Mouse (Mus musculus) liver, embryonic 16.5 days (tissue): ENCODE measurements around the gene Cntnap2. TPM values are rescaled to one million over a fixed set of nuclear protein-coding genes. Genes with fewer than 3 reads are reported as not detected.

ENCODE experiments used
- ATAC-seq: fragments of 200-750 bp; cut with Nextera tagmentation; 2 replicates; pipeline ENCODE4 v1.8.0; 2017; ENCODE audit warnings: low read depth, mild to moderate bottlenecking, moderate number of reproducible peaks, moderate library complexity
- H3K27ac ChIP-seq: fragments of 300-500 bp; sonication (generic); 2 replicates; pipeline ENCODE4 v1.5.1; 2014; ENCODE audit warnings: mild to moderate bottlenecking, low read length
- H3K27me3 ChIP-seq: fragments of 300-500 bp; sonication (generic); 2 replicates; pipeline ENCODE4 v1.6.1; 2014; ENCODE audit warnings: low read depth, low read length, mixed read lengths; ENCODE audit not compliant: control insufficient read depth, insufficient read depth
- H3K36me3 ChIP-seq: fragments of 300-500 bp; sonication (generic); 2 replicates; pipeline ENCODE4 v1.6.1; 2014; ENCODE audit warnings: mild to moderate bottlenecking; ENCODE audit not compliant: control insufficient read depth, insufficient read depth
- H3K4me1 ChIP-seq: fragments of 300-500 bp; sonication (generic); 2 replicates; pipeline ENCODE4 v1.6.1; 2014; ENCODE audit warnings: low read depth, low read length, mixed read lengths; ENCODE audit not compliant: control insufficient read depth
- H3K4me2 ChIP-seq: fragments of 300-500 bp; sonication (generic); 2 replicates; pipeline ENCODE4 v1.6.1; 2014; ENCODE audit warnings: low read depth, low read length, mixed read lengths
- H3K4me3 ChIP-seq: fragments of 300-500 bp; sonication (generic); 2 replicates; pipeline ENCODE4 v1.5.1; 2014; ENCODE audit warnings: low read depth, mild to moderate bottlenecking, low read length
- H3K9ac ChIP-seq: fragments of 300-500 bp; sonication (generic); 2 replicates; pipeline ENCODE4 v1.6.1; 2014; ENCODE audit warnings: low read depth, low read length
- H3K9me3 ChIP-seq: fragments of 300-500 bp; sonication (generic); replicated peaks from 2 replicates; pipeline ENCODE4 v1.6.1; 2016; ENCODE audit warnings: low read length; ENCODE audit not compliant: control insufficient read depth
- WGBS: fragments of 180-500 bp; shearing (Covaris S2); extraction: QIAGEN DNeasy Blood & Tissue Kit; methylation state at CpG from one replicate; pipeline ENCODE4 v1.1.7; 2014; ENCODE audit not compliant: insufficient replicate concordance; 5-methylcytosine and 5-hydroxymethylcytosine counted together
- polyA plus RNA-seq: library from polyadenylated mRNA; unstranded; fragments of >200 nt; fragmentation: Nextera tagmentation; extraction: Ambion mirVana; gene quantifications from 2 replicates; pipeline ENCODE4 v1.2.1, GENCODE M21; 2015

Cntnap2 gene
- polyA plus RNA-seq, 1 experiment from 2014 or later, result 0.19 TPM

DNA sequence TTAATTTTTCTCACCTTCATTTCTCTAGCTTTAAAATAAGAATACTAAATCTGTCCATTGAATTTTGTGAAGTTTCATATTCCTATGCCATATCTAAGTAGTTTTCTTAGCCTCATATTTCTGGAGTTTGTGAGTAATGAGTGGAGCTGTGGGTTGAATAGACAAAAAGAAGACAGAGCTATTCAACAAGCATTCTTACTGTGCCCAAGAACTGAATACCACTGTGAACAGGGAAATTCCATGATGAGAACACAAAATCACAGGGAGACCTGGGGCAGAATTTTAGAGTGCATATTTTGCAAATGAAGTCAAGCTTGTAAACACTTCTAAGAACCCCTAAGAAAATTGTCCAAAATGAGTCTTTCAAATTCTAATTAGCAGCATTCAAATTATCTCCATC is 1715.4 kb downstream of the Cntnap2 start:
- H3K9me3 ChIP-seq, result no peaks in the 10 kb centered on the region
- ATAC-seq, result no peak
- no peak overlapping the region for H3K4me2 ChIP-seq
- no peak overlapping the region for H3K27ac ChIP-seq
- no peaks in the 10 kb centered on the region for H3K27me3 ChIP-seq
- no peaks in the 10 kb centered on the region for H3K4me1 ChIP-seq
- H3K36me3 ChIP-seq, result no peaks in the 10 kb centered on the region
- H3K4me3 ChIP-seq, result no peak overlapping the region
- H3K9ac ChIP-seq, result no peak overlapping the region

DNA sequence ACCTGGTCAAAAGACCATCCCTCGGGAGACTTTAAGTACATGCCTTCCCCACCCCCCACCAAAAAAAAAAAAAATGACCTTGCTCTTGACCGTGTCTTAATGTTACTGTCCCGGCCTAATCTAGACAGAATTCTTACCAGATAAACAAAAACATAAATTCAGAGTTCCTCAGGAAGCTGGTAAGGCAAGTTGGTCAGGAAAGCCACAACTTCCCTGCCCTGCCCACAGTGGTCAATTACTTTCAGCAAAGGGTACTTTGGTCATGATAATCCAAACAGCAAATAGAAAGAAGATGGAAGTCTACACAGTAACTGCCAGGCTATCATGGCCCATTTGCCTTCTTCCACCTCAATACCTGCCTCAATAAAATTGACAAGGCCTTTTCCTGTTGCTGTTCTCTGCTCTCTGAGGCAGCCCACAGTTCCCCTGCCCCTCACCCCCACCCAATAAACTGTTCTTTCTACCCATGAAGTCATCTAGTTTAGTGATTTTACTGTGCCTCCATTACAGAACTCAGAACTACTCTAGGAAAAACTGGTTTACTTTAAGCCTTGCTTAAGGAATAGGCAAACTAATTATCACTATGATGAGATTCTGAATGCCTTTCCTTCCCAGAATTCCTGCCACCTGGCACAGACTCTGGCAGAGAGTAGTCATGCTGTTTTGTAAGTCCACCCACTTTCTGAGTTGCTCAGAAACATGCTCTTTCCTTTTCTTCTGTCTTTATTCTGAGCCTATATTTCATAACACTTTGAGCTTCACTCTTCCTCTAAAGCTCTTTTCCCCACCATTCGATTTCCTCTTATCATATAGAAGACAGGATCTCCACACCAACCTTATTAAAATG is 1743.3 kb downstream of the Cntnap2 start:
- Histone ChIP-seq H3K4me1 (no peaks in the 10 kb centered on the region), H3K4me3 (no peak overlapping the region), H3K4me2 (no peak overlapping the region), H3K9ac (no peak overlapping the region), H3K9me3 (no peaks in the 10 kb centered on the region), H3K36me3 (no peaks in the 10 kb centered on the region), H3K27me3 (no peaks in the 10 kb centered on the region), H3K27ac (no peak overlapping the region)
- 29% methylated on average over 4 of the region's 4 CpGs for WGBS
- no peak for ATAC-seq

DNA sequence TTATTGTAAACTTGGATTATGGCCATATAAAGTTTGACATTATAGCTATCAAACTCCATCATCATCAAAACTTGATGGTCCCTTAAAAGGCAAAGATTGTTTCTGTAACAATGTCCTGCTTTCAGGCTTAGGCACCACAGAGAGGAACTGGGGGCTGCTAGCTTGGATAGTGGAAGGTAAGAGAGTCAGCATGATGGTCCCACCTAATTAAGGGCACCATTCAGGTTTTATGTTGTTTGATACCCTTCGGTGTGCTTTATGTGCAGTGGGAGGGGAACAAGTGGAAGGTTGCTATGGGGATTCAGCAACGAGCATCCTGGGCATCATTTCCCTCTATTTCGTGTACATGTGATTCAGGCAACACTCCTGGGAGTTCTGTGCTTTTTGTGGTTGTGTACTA is 1797.5 kb downstream of the Cntnap2 start:
- ATAC-seq, result no peak
- H3K27ac ChIP-seq, result no peak overlapping the region
- no peak overlapping the region for H3K4me2 ChIP-seq
- H3K4me3 ChIP-seq, result no peak overlapping the region
- WGBS, result 49% methylated on average over 3 of the region's 3 CpGs
- H3K9ac ChIP-seq, result no peak overlapping the region
- H3K27me3 ChIP-seq, result no peaks in the 10 kb centered on the region
- H3K36me3 ChIP-seq, result no peaks in the 10 kb centered on the region
- H3K9me3 ChIP-seq, result no peaks in the 10 kb centered on the region
- no peaks in the 10 kb centered on the region for H3K4me1 ChIP-seq

DNA sequence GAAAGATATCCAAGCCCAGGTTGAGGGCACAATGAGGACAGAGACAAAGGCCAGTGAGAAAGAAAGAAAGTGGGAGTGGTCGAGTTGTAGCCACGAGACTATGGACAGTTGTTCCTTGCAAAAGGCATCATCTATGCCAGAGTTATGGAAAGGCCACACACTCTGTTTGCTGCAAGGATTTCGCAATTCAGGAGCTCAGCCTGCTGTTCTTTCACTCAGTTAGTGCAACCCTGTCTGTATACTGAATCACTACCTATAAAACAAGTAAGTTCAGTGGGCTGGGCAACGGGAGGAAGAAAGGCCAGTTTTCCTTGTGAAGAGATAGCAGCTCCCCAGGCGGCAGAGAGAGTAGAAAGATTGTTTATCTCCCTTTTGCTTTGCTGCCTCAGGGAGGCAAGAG is 1801.9 kb downstream of the Cntnap2 start:
- Histone ChIP-seq H3K36me3 (no peaks in the 10 kb centered on the region), H3K9ac (no peak overlapping the region), H3K27me3 (no peaks in the 10 kb centered on the region), H3K4me2 (no peak overlapping the region), H3K9me3 (no peaks in the 10 kb centered on the region), H3K4me3 (no peak overlapping the region), H3K4me1 (no peaks in the 10 kb centered on the region), H3K27ac (no peak overlapping the region)
- 15% methylated on average over 5 of the region's 5 CpGs for WGBS
- ATAC-seq, result no peak

DNA sequence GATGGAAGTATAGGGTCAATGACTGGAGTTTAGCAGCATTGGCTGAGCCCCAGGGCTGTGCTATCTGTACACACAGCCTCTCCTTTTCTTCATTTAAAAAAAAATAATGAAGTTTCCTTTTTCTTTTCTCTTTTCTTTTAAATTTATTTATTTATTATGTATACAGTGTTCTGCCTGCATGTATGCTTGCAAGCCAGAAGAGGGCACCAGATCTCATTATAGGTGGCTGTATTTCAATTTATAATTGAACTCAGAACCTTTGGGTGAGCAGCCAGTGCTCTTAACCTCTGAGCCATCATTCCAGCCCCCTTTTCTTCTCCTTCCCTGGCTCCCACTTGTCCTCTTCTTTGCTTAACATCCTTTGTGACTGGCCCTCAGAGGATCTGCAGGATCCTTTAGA is 1807.2 kb downstream of the Cntnap2 start:
- Histone ChIP-seq H3K9me3 (no peaks in the 10 kb centered on the region), H3K27me3 (no peaks in the 10 kb centered on the region), H3K4me1 (no peaks in the 10 kb centered on the region), H3K4me3 (no peak overlapping the region), H3K9ac (no peak overlapping the region), H3K4me2 (no peak overlapping the region), H3K27ac (no peak overlapping the region), H3K36me3 (no peaks in the 10 kb centered on the region)
- ATAC-seq, result no peak

DNA sequence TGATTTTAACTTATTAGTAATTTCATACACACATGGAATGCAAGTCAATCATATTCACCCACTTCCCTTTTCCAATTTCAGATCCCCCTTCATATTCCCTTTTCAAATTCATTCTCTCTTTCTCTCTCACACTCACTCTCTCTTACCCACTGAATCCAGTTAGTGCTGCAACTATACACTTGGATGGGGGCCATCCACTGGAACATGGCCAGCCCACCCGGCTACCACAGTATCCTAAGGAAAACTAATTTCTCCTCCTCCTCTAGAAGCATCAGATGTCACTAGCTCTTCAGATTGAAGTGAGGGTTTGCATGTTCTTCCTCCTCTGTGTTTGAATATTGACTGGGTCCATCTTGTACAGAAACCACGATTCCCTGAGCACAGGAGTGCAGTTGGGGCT is 1827.1 kb downstream of the Cntnap2 start:
- no peaks in the 10 kb centered on the region for H3K4me1 ChIP-seq
- H3K9me3 ChIP-seq, result no peaks in the 10 kb centered on the region
- H3K27ac ChIP-seq, result no peak overlapping the region
- H3K9ac ChIP-seq, result no peak overlapping the region
- H3K4me3 ChIP-seq, result no peak overlapping the region
- H3K36me3 ChIP-seq, result no peaks in the 10 kb centered on the region
- WGBS, result 38% methylated on average over 2 of the region's 2 CpGs
- no peak for ATAC-seq
- no peaks in the 10 kb centered on the region for H3K27me3 ChIP-seq
- no peak overlapping the region for H3K4me2 ChIP-seq

DNA sequence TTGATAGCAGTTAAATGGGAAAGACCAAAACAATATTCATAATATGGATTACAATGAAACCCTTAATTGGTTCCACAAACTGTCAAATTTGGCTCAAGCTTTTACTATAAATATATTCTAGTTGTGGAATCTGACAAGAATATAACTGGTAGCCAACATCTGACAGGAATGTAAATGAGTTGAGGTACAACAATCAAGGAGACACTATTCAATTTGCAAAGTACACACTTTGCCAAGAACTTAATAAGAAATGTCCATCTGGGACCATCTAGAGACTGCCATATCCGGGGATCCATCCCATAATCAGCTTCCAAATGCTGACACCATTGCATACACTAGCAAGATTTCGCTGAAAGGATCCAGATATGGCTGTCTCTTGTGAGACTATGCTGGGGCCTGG is 1850.0 kb downstream of the Cntnap2 start:
- no peak for ATAC-seq
- no peaks in the 10 kb centered on the region for H3K9me3 ChIP-seq
- no peaks in the 10 kb centered on the region for H3K4me1 ChIP-seq
- H3K9ac ChIP-seq, result no peak overlapping the region
- 42% methylated on average over 2 of the region's 2 CpGs for WGBS
- H3K27me3 ChIP-seq, result no peaks in the 10 kb centered on the region
- no peak overlapping the region for H3K4me2 ChIP-seq
- no peak overlapping the region for H3K27ac ChIP-seq
- no peaks in the 10 kb centered on the region for H3K36me3 ChIP-seq
- H3K4me3 ChIP-seq, result no peak overlapping the region

DNA sequence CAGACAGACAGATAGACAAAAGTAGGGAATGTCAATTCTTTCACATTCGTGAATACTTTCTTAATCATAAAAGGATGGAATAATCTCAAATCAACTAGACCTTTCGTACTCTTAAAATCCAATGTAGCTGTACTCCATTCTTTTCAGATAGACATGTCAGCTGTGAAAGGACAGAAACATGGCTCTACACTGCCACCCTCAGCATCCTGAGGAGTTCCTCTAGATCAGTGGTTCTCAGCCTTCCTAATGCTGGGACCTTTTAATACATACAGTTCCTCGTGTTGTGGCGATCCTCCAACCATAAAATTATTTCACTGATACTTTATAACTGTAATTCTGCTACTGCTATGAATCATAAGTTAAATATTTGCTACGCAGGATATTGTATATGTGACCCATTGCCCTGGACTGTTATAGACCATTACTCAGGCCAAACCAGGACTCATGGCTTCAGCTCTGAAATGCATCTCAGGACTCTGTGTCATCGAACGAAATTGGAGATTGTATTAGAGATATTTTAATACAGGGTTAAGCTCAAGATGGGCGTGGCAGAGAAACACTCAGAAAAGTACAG is 1859.6 kb downstream of the Cntnap2 start:
- ATAC-seq, result no peak
- Histone ChIP-seq H3K36me3 (no peaks in the 10 kb centered on the region), H3K27ac (no peak overlapping the region), H3K9ac (no peak overlapping the region), H3K4me1 (no peaks in the 10 kb centered on the region), H3K27me3 (no peaks in the 10 kb centered on the region), H3K9me3 (no peaks in the 10 kb centered on the region), H3K4me3 (no peak overlapping the region), H3K4me2 (no peak overlapping the region)
- WGBS, result 53% methylated on average over 8 of the region's 8 CpGs

DNA sequence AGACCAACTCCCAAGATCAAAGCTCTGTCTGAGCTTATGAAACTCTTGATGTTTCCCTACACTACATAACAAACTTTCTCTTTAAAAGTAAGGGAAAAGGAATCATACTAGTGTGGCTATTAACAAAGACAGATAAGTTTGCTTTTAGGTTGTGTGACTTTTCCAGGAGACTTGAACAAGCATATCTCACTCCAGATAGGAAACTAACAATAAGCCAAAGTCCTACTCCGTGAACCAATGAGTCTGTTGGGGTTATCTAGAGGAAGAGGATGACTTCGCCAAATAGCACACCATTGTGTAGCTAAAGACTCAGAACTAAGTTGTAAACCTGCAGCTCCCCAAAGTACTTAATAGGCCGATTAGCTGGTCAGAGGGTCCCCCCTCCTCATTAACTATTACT is 1860.8 kb downstream of the Cntnap2 start:
- Histone ChIP-seq H3K4me1 (no peaks in the 10 kb centered on the region), H3K27ac (no peak overlapping the region), H3K4me3 (no peak overlapping the region), H3K9ac (no peak overlapping the region), H3K27me3 (no peaks in the 10 kb centered on the region), H3K36me3 (no peaks in the 10 kb centered on the region), H3K9me3 (no peaks in the 10 kb centered on the region), H3K4me2 (no peak overlapping the region)
- 55% methylated on average over 3 of the region's 3 CpGs for WGBS
- ATAC-seq, result no peak
